ENCODE assay signal across 8 mouse cellular contexts in genomic region chr15:102965892-102966775, GRCm38 (mm10). TPM values are rescaled to one million over a fixed set of nuclear protein-coding genes. Genes with fewer than 3 reads are reported as not detected.
DNase-seq lines count a peak whose midpoint lies in the region; ATAC-seq lines count a peak whose summit lies in the region.

No protein-coding gene starts in this region.

- H3K4me3 ChIP-seq in embryonic facial prominence, embryonic 13.5 days, result peak overlapping the region; percentile 16; the same call in 1 of the 2 replicates
- H3K4me3 ChIP-seq in midbrain, embryonic 12.5 days, result peak overlapping the region; percentile 10; the same call in 1 of the 2 replicates

- DNase-seq in right cerebral cortex, postnatal 4 days, result peak; percentile 69
- no peak for DNase-seq in right cerebral cortex, postnatal 10 days (ENCODE audit: low spot score in 2 of 2)
- DNase-seq in heart, postnatal 14 days, result peak; percentile 48 to 69
- DNase-seq in kidney, postnatal 4 days, result peak; percentile 99
- peak; percentile 78 for DNase-seq in splenic B cell, adult 2 months (ENCODE audit: low read depth, low spot score)

- intact Hi-C loops in heart, postnatal 14 days (cut with DNase I), result no loop called here

- no peaks in the 10 kb centered on the region for H3K36me3 ChIP-seq in embryonic facial prominence, embryonic 13.5 days
- no peaks in the 10 kb centered on the region for H3K36me3 ChIP-seq in midbrain, embryonic 12.5 days
- no peaks in the 10 kb centered on the region for H3K36me3 ChIP-seq in splenic B cell, adult 2 months (ENCODE audit: control insufficient read depth, insufficient read depth, low read length, poor library complexity, severe bottlenecking)

- H3K4me2 ChIP-seq in embryonic facial prominence, embryonic 13.5 days, result peak overlapping the region; percentile 19; the same call in 1 of the 2 replicates
- peak overlapping the region; percentile 35 for H3K4me2 ChIP-seq in midbrain, embryonic 12.5 days (replicated peaks)

- no peak overlapping the region for H3K9ac ChIP-seq in embryonic facial prominence, embryonic 13.5 days
- no peak overlapping the region for H3K9ac ChIP-seq in midbrain, embryonic 12.5 days (replicated peaks)

- H3K4me1 ChIP-seq in embryonic facial prominence, embryonic 13.5 days, result peaks cover 5% of the 10 kb centered on the region; the same call in 1 of the 2 replicates
- H3K4me1 ChIP-seq in midbrain, embryonic 12.5 days, result 0 out of 2 replicates have a peak, but pooled peaks cover 6% of the 10 kb centered on the region

- no peak overlapping the region for H3K27ac ChIP-seq in embryonic facial prominence, embryonic 13.5 days
- no peak overlapping the region for H3K27ac ChIP-seq in midbrain, embryonic 12.5 days (replicated peaks)

- peaks cover 97% of the 10 kb centered on the region for H3K27me3 ChIP-seq in embryonic facial prominence, embryonic 13.5 days
- H3K27me3 ChIP-seq in midbrain, embryonic 12.5 days, result peaks cover 96% of the 10 kb centered on the region
- peaks cover 7% of the 10 kb centered on the region for H3K27me3 ChIP-seq in splenic B cell, adult 2 months (ENCODE audit: control insufficient read depth, insufficient read depth, low read length, poor library complexity, severe bottlenecking)

- ATAC-seq in embryonic facial prominence, embryonic 13.5 days (ENCODE audit: insufficient number of reproducible peaks, insufficient read depth, low FRiP score, low TSS enrichment, low read depth), result no peak
- peak; percentile 47 for ATAC-seq in midbrain, embryonic 12.5 days (ENCODE audit: low FRiP score, low read depth)
- no peak for ATAC-seq in erythroid progenitor cell, adult 5-6 weeks (replicated peaks; ENCODE audit: low FRiP score, poor library complexity, severe bottlenecking)

- no peaks in the 10 kb centered on the region for H3K9me3 ChIP-seq in embryonic facial prominence, embryonic 13.5 days
- H3K9me3 ChIP-seq in midbrain, embryonic 12.5 days, result no peaks in the 10 kb centered on the region

- 2% methylated on average over 30 of the region's 30 CpGs for WGBS in embryonic facial prominence, embryonic 13.5 days
- 1% methylated on average over 29 of the region's 30 CpGs for WGBS in midbrain, embryonic 12.5 days

RNA-seq across cellular contexts. Expression of gene Hoxc10, which starts 0.5 kb away (rescaled TPM):
- 0.10 TPM in 1 of 2 replicates, not detected in the other for polyA plus RNA-seq in embryonic facial prominence, embryonic 13.5 days (2015; fragmentation: Nextera tagmentation; extraction: Ambion mirVana)
- total RNA-seq in heart, postnatal 14 days (2021), result not detected
- polyA plus RNA-seq in midbrain, embryonic 12.5 days (2016; fragmentation: Nextera tagmentation; extraction: Ambion mirVana), result not detected in 2 replicates
- not detected in 2 replicates for total RNA-seq in erythroid progenitor cell, adult 5-6 weeks (2015; ENCODE audit: low replicate concordance)
- not detected in 2 replicates for total RNA-seq in erythroid progenitor cell, adult 5-6 weeks (2017; ENCODE audit: low replicate concordance)

RNA-seq across cellular contexts. Expression of gene Hoxc5, which starts 1.1 kb away (rescaled TPM):
- 1.1 and 1.8 TPM in 2 replicates for polyA plus RNA-seq in embryonic facial prominence, embryonic 13.5 days (2015; fragmentation: Nextera tagmentation; extraction: Ambion mirVana)
- not detected for total RNA-seq in heart, postnatal 14 days (2021)
- 0.26 TPM in 1 of 2 replicates, not detected in the other for polyA plus RNA-seq in midbrain, embryonic 12.5 days (2016; fragmentation: Nextera tagmentation; extraction: Ambion mirVana)
- not detected in 2 replicates for total RNA-seq in erythroid progenitor cell, adult 5-6 weeks (2015; ENCODE audit: low replicate concordance)
- not detected in 2 replicates for total RNA-seq in erythroid progenitor cell, adult 5-6 weeks (2017; ENCODE audit: low replicate concordance)

RNA-seq across cellular contexts. Expression of gene Hoxc9, which starts 10.1 kb away (rescaled TPM):
- not detected in 2 replicates for polyA plus RNA-seq in embryonic facial prominence, embryonic 13.5 days (2015; fragmentation: Nextera tagmentation; extraction: Ambion mirVana)
- total RNA-seq in heart, postnatal 14 days (2021), result not detected
- polyA plus RNA-seq in midbrain, embryonic 12.5 days (2016; fragmentation: Nextera tagmentation; extraction: Ambion mirVana), result not detected in 2 replicates
- total RNA-seq in erythroid progenitor cell, adult 5-6 weeks (2015; ENCODE audit: low replicate concordance), result not detected in 2 replicates
- total RNA-seq in erythroid progenitor cell, adult 5-6 weeks (2017; ENCODE audit: low replicate concordance), result not detected in 2 replicates

RNA-seq across cellular contexts. Expression of gene Hoxc11, which starts 11.9 kb away (rescaled TPM):
- polyA plus RNA-seq in embryonic facial prominence, embryonic 13.5 days (2015; fragmentation: Nextera tagmentation; extraction: Ambion mirVana), result not detected in 2 replicates
- total RNA-seq in heart, postnatal 14 days (2021), result not detected
- not detected in 2 replicates for polyA plus RNA-seq in midbrain, embryonic 12.5 days (2016; fragmentation: Nextera tagmentation; extraction: Ambion mirVana)
- not detected in 2 replicates for total RNA-seq in erythroid progenitor cell, adult 5-6 weeks (2015; ENCODE audit: low replicate concordance)
- total RNA-seq in erythroid progenitor cell, adult 5-6 weeks (2017; ENCODE audit: low replicate concordance), result not detected in 2 replicates

RNA-seq across cellular contexts. Expression of gene Hoxc8, which starts 24.3 kb away (rescaled TPM):
- not detected in 2 replicates for polyA plus RNA-seq in embryonic facial prominence, embryonic 13.5 days (2015; fragmentation: Nextera tagmentation; extraction: Ambion mirVana)
- total RNA-seq in heart, postnatal 14 days (2021), result not detected
- polyA plus RNA-seq in midbrain, embryonic 12.5 days (2016; fragmentation: Nextera tagmentation; extraction: Ambion mirVana), result not detected in 2 replicates
- not detected in 2 replicates for total RNA-seq in erythroid progenitor cell, adult 5-6 weeks (2015; ENCODE audit: low replicate concordance)
- total RNA-seq in erythroid progenitor cell, adult 5-6 weeks (2017; ENCODE audit: low replicate concordance), result not detected in 2 replicates

Comparison
In these comparisons a context has a peak if more than half of its experiments do, and no peak if none do; other contexts are left out.
1. DNase-seq: peak in right cerebral cortex, postnatal 4 days (single experiment), heart, postnatal 14 days (2 of 2), kidney, postnatal 4 days (2 of 2) and splenic B cell, adult 2 months (single experiment); none in right cerebral cortex, postnatal 10 days (0 of 2).